Mouse (Mus musculus) forelimb bud, embryonic 11.5 days (tissue): ENCODE measurements around the gene Padi2.
A peak's percentile ranks its signal among the peaks of the same experiment; 100 is the strongest.

Experiments
- DNase-seq: peaks from one replicate; pipeline ENCODE4 v3.0.0-alpha.2; 2012; ENCODE audit warnings: low read depth, low spot score

Gene Padi2

DNA sequence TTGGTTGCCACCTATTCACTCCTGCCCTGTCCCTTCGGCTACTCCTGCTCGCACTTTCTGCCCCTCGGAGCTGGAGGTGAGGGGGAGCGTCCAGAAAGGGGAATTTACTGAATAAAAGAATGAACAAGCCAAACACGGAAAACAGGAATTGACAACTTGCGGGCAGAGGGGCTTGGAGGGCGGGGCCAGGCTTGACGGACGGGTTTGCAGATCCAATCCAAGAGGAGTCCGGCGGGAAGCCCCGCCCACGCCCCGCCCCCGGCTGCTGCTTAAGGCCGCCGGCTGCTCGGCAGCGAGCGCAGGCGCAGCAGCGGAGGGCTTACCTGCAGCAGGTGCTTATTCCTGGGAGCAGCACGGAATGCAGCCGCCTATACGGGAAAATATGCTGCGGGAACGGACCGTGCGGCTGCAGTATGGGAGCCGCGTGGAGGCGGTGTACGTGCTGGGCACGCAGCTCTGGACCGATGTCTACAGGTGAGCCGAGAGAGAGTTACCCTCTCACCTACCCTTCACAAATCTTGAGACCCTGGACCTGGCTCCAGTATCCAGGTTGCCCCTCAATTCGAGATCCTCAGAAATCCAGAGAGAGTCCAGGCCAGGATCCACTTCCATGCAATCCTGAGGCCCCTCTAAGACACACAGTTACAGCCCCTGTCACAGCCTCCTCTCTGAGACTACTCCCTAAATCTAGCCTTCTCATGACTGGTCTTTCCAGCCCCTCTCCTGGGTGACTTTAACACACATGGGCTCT, at the start of gene Padi2:
TSS of gene Padi2 (plus strand) at position 269 of the 751 bp plus-strand sequence.
- peak; percentile 70 for DNase-seq

DNA sequence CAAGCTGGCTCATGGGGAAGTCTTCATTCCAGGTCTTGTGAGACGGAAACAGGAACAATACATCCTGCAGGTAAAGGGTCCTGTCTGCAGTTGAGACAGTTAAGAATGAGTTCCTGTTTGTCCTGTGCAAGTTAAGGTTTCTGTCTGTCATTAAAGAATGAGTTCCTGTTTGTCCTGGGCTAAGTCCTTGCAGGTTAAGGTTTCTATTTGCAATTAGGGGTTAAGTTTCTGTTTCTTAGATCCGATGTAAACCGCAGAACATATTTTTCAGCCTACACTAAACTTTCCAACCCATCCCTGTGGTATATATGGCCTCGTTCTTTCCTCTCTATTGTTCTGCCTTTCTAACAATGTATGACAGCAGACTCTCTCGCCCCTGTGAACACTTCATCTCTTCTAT, 49.1 kb upstream of the Padi2 start:
- no peak for DNase-seq

DNA sequence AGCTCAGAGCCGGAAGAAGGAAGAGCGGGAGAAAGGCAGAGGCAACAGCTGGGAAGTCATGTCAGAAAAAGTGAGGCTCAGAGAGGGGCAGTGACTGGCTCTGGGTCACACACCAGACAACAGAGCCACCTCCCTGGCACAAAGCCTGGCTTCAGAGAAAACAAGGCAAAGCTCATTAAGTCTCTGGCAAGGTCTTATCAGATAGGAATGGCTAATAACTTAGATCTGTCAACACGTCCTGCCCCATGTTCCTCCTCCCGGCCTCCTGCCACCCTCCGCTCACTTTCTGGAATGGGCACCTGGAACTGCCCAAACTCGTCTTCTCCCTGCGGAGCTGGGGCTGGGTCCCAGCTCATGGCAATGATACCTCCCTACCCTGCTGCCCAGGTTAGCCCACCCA, 48.3 kb upstream of the Padi2 start:
- no peak for DNase-seq

DNA sequence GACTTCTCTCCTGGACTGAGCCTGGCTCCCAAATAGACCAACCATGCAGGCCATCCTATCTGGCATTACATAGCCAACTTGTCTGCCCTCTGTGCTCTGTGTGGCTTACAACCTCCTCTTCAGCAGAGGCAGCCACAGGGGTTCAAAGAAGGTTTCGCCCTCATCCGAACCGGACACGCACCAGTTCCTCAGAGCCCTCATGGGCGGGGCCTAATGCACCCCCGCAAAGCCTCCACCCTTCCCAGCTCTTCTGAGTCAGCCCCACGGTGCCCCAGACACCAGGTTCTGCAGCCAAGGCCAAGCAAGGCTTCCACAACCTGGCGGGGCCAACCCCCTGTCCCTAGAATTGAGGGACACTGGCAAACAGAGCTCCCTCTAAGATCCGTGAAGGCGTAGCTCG, 46.9 kb upstream of the Padi2 start:
- DNase-seq = no peak

DNA sequence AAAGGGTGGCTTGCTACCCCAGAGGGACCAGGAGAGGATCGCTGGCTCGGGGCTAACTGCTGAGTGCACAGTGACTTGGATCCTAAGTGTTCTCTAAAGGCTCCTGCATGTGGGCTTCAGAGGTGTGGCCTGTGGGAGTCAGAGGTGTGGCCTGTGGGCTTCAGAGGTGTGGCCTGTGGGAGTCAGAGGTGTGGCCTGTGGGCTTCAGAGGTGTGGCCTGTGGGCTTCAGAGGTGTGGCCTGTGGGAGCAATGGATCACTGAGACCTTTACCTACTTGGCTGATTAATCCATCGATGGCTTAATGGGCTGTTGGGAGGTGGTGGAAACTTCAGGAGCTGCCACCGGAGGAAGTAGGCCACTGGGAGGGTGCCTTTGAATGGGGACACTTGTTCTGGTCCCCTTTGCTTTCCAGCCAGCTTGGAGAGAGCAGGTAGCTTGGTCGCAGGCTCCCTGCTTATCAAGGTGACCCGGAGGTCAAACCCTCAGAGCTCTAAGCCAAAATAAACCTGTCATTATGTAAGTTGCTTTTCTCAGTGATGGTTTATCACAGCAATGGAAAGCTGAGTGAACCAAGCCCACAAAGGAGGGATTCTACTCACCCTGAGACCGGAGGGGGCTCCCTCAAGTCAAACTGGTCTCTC, 45.9 kb upstream of the Padi2 start:
- no peak for DNase-seq

DNA sequence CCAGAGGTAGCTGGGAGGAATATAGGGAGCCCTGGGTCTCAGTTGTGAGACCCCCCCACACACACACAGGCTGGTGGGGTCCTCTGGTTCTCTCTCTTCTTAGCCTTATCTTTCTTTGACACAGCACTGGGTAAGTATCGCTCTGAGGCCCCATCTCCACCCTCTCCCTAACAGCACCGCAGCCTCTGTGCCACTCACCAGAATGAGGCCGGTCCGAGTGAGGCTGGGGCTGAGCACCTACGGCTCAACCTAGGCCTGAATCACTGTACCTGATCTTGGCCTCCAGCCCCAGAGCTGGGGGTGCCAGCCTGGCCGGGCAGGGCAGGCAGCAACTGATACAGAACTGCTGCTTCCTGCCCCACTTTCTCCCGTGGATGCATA, 45.4 kb upstream of the Padi2 start:
- DNase-seq = no peak

DNA sequence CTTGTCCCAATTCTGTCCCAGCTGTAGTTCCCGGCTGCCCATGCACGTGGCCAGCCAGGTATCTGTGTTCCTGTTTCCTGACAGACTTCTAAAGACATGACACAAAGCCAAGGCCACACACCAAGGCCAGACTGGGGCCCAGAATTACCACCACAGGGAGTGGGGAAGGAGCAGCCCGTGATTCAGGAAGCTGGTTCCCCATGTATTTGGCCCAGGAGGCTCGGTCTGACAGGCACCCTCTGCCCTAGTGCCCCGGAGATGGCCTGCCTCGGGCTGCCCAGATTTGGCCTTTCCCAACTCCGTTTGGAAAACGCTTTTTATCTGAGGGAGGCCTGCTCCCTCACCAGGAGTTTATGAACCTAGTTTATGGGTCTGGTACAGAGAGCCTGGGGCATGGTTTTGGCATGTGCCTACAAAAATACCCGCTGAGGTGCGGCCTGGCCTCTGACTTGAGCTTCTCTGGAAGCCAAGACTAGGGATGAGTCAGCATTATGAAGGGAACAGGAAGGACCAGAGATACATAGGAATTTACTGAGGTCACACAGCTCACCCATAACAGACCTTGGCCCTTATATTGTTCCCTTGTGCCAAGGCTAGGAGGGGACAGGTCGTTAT, 44.0 kb upstream of the Padi2 start:
- DNase-seq = no peak

DNA sequence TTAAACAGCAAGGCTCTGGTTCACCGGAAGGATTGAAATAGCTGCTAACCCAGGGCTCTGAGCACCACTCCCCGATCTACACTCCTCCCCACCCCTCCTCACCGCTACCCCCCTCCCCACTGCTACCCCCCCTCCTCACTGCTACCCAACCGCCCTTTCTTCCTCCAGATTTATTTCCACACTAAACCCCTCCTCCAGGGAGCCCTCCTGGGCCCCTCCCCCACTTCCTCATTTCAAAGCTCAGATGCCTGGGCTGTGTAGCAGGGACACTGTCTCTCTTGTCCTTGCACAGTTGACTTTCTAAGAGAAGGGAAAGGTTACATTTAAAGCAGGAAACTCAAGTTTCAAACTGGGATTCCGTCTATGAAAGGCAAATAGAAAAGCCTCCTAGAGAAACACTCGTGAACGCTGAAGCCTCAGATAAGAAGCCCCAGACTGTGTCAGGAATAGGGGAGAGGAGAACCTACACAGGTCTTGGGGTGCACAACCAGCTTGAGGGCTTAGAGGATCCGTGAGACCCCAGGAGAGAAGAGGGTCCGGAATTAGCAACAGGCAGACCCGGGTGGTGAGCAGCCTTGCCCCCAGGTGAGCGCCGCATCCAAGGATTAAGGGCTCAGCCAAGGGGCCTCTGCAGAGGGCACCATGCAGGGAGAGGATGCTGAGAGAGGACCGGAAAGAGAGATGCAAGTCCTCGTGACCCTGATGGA, 37.5 kb upstream of the Padi2 start:
- DNase-seq = no peak

DNA sequence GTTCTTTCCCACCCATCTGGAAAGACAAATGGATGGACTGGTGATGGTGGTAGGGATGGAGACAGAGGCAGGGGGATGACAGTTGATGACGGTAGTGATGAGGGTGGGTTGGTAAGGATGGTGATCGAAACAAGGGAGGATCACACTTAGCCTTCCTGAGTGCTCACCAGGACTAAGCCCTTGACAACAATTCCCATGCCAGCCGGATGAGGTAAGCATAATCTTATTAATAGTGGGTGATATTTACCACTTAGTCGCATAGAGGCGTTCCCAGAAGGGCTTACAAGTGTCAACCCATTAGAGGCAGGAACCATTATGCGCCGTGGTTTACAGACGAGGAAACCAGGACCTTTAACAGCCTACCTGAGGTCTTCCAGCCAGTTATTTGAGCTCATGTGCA, 36.2 kb upstream of the Padi2 start:
- DNase-seq = no peak

DNA sequence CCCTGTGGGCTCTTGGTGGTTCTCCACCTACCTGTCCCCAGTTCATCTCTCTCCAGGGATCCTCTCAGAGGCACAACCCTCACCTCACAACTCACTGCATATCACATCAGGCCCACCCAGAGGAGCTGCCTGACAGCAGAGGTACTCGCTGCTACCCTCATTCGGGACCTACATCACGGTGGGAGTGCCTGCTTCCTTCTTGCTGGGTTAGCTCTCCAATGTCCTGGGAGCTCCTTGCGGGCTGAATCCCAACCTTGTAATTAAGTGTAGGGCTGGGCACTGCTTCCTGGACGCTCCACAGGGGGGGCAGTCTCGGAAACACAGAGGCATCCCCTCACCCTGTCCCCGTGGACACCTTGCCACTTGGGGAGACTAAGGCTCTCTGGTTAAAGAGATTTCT, 35.3 kb upstream of the Padi2 start:
- no peak for DNase-seq

DNA sequence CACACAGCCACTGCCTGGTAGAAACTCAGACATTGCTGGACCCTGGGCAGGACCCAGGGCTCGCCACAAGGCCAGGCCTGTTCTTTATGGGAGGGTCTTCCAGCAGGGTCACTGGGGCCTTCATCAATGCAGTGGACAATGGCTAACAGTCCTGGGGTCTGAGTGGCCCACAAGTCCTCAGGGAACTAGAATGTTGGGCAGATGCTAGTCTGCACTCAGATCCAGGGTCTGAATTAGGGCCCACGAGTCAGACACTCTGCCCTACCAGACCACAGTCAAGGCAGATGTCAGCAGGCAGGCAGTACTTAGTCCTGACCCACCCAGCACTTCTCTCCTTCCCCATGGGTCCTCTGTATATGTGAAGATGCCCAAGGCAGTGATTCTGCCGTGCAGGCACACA, 34.8 kb upstream of the Padi2 start:
- DNase-seq = no peak

DNA sequence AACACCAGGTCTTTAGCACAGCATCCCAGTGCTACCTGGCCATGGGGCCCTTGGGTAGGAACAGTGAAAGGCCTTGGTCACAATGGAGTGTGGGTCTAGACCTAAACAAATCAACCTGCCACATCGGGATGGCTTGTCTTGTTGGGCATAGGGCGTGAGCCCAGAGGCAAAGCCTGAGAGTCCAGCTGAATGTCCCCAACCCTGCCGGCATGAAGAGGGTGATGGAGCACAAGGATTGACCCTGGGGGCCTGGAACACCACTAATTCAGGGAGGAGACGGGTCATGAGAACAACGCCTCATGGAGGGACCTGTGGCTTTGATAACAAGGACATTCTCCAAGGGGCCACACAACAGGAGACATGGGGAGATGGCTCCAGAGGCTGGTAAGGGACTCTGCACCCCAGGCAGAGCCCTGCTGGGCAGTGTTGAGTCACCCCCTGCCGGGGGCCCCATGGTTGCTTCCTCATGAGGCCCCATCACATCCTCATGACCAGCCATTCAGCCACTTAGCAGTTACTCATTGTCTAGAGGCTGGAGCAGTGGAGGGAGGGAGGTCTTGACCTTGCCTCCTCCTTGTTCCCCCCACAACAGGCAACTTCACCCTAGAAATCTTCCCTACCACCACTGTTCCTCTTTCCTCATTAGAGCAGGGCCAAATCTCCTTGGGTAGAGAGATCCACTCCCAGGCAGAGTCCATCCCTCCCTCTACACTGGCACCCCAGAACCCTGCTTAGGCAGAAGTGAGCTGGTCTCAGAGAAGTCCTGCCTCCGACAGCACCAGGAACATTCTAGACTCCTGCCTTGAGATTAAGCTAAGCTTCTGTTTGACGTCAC, 34.1 kb upstream of the Padi2 start:
- DNase-seq = no peak

DNA sequence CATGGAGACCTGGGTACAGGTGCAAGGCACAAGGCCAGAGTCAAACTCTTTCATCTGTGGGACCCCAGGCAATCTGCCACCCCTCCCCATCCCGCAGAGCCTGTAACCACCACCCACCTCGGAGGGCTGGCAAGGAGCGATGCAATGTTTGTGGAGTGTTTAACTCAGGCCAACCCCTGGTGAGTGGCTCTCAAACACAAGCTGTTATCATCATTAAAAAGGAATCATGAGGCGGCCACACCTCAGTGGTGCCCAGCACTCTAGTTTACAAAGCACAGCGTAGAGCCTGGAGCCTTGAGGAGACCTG, 33.5 kb upstream of the Padi2 start:
- no peak for DNase-seq

DNA sequence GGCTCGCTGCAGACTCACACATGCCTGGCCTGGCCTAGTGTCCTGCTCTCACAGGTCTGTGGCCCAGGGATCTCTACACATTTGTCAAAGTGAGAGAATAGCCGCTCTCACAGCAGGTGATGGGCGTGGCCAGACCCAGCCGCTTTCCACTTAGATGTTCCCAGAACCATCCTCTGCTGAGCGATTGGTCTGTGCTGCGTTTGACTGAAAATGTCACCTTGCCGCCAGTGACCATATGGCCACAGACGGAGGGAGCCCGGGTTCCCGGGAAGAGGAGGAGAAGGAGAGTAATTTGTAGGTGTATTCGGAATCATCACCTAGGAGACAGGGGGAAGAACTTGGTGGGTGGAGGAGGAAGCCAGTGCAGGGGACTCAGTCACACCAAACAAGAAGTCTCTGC, 33.1 kb upstream of the Padi2 start:
- no peak for DNase-seq

DNA sequence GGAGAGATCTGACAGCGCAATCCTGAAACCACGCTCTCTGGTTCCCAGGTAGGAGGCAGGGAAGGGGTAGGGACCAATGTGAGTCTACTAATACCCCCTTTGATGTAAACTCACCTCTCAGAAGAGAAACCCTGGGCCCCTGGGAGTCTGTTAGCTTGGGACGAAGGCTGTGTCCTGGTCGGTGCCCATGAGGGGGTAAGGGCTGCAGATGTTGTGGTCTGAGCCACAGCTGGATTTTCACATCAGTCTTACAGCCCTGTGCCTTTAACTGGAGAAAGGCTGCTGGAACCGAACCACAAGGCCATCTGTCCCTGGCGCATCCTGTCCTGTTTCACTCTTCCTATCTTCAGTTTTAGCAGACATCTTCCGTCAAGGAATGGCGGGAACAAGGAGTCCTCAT, 30.0 kb upstream of the Padi2 start:
- DNase-seq = no peak

DNA sequence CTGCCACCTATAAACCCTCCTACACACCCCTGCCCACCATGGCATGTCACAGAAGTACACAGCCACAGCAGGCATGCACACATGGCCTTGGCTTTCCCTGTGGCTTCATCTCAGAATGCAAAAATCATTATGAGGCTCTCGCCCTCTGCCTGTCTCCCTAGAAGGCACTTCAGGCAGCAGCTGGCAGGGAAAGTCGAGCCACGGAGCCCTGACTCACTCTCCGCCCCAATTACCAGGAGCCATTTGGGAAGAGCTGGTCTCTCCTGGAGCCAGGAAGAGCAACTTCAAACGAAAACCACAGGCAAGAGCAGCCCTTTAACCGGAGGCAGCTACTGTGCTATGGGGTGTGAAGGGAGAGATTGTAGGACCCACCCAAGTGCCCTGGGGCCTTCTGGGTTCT, 29.5 kb upstream of the Padi2 start:
- no peak for DNase-seq

DNA sequence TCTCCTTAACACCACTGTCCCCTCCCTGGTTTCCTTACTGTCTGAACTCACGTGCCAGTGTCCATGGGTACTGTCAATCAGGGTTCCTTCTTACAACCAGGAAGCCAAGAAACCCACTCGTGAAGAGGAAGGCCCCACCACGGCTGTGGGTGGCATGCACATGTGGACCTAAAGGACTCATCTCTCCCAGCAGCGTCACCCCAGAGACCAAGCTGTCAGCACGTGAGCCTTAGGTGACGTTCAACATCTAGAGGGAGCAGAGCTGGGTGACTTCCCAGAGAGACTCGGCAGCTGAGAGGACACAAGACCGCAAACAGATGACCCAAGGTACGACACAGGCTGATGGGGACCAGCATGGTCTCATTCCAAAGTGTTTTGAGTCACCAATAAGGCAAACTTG, 28.7 kb upstream of the Padi2 start:
- no peak for DNase-seq

DNA sequence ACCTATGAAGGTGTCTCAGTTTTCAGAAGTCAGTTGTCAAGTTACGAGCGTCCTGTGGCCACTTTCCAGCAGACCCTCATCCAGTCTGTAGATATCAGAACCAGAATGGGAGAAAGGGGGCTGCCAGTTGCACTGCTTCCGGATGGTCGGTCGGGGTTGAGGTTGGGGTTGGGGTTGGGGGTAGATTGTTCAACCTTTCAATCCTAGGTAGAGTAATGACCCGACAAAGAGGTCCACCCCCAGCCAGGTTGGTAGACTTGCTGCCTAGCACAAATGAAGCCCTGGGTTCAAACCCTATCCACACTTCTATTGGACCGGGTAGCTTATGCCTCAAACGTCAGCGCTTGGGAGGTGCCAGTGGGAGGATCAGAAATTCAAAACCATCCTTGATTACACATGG, 27.5 kb upstream of the Padi2 start:
- no peak for DNase-seq

DNA sequence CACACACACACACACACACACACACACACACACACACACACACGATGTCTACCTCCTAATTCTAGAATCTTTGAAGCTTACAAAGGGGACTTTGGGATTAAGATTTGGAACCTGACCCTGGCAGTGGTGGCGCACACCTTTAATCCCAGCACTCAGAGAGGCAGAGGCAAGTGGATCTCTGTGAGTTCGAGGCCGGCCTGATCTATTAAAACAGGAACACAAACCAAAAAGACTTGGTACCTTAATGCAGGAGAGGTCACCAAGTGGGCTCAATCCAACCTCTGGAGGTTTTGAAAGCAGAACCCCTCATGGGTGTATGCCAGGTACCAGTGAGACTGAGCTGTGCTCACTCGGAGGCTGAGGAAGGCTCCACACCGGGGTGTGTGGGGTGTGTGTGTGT, 27.0 kb upstream of the Padi2 start:
- no peak for DNase-seq

DNA sequence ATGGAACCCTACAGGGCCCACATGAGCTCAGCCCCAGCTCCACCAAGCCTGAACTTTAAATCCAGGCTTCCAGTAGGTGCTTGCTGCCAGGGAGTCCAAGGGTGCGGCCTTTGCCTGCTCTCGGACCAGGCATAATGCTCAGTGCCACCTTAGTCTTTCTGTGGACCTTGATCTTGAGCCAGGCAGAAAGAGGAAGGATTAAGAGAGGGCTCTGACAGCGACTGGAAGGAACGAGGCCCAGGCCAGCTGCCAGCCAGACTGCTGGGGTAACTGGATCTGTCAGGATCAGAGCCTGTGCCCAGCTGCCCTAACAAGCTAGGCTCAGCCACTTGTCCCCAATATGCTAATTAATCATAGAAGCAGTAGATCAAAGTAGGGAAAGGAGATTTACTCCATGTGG, 26.4 kb upstream of the Padi2 start:
- DNase-seq = no peak

DNA sequence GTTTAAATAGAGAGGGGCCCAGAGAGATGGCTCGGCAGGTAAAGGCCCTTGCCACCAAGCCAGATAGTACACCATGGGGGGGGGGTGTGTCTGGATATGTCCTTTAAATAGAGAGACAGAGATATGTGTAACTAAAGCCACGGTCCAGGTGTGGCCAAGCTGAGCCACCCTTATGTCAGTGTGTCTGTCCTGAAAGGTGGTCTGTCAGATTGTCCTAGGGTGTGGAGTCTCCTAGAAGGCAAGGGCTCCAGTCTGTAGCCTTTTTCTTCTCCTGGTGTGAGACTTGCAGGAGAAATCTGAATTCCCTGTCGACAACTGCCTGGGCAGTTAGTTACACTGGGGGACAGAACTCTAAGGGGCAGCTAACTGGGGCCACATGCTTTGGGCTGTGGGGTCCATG, 25.9 kb upstream of the Padi2 start:
- DNase-seq = no peak
